Mouse (Mus musculus) E14TG2a.4 (cell line): ENCODE data around the gene Nr2c1.

Experiments used
- CTCF ChIP-seq: conservative IDR thresholded peaks from 2 replicates; pipeline ENCODE4 v1.5.1; 2014; ENCODE audit warnings: low read length
- NANOG ChIP-seq: IDR thresholded peaks from 2 replicates; pipeline ENCODE4 v1.6.1; 2014; ENCODE audit warnings: borderline replicate concordance, low read length, mixed read lengths
- POU5F1 ChIP-seq: IDR thresholded peaks from 2 replicates; pipeline ENCODE4 v1.6.1; 2014; ENCODE audit warnings: low read length, borderline replicate concordance

GRCm38 (mm10) chr10:94118993-94119392 lies 28.8 kb upstream of the Nr2c1 start:
- TF ChIP-seq CTCF (no peak), POU5F1 (no peak), NANOG (no peak)
